Mouse (Mus musculus) lung, embryonic 14.5 days (tissue): Measurements from ENCODE around the gene Kif13a. TPM values are rescaled to one million over a fixed set of nuclear protein-coding genes. Genes with fewer than 3 reads are reported as not detected.

ENCODE experiments used
- ATAC-seq: fragments of 200-750 bp; cut with Nextera tagmentation; 2 replicates; pipeline ENCODE4 v1.8.0; 2017; ENCODE audit warnings: mild to moderate bottlenecking, moderate TSS enrichment, moderate library complexity; ENCODE audit not compliant: insufficient read depth
- DNase-seq: peaks from one replicate; pipeline ENCODE4 v3.0.0-alpha.2; 2015
- H3K27ac ChIP-seq: fragments of 300-500 bp; sonication (generic); 2 replicates; pipeline ENCODE4 v1.5.1; 2014; ENCODE audit warnings: low read depth, mild to moderate bottlenecking, moderate library complexity
- H3K27me3 ChIP-seq: fragments of 300-500 bp; sonication (generic); 2 replicates; pipeline ENCODE4 v1.6.1; 2014; ENCODE audit warnings: low read length, control low read depth; ENCODE audit not compliant: insufficient read depth
- H3K36me3 ChIP-seq: fragments of 300-500 bp; sonication (generic); 2 replicates; pipeline ENCODE4 v1.6.1; 2014; ENCODE audit warnings: control low read depth; ENCODE audit not compliant: insufficient read depth
- H3K4me1 ChIP-seq: fragments of 300-500 bp; sonication (generic); 2 replicates; pipeline ENCODE4 v1.6.1; 2014; ENCODE audit warnings: antibody characterized with exemption, control low read depth; ENCODE audit not compliant: insufficient read depth
- H3K4me2 ChIP-seq: fragments of 300-500 bp; sonication (generic); 2 replicates; pipeline ENCODE4 v1.6.1; 2014; ENCODE audit warnings: mild to moderate bottlenecking
- H3K4me3 ChIP-seq: fragments of 300-500 bp; sonication (generic); 2 replicates; pipeline ENCODE4 v1.5.1; 2014; ENCODE audit warnings: low read depth, low read length
- H3K9ac ChIP-seq: fragments of 300-500 bp; sonication (generic); 2 replicates; pipeline ENCODE4 v1.6.1; 2014
- H3K9me3 ChIP-seq: fragments of 300-500 bp; sonication (generic); 2 replicates; pipeline ENCODE4 v1.6.1; 2016; ENCODE audit warnings: low read depth, low read length, control low read depth
- CTCF ChIP-seq: IDR thresholded peaks from 2 replicates; pipeline ENCODE4 v1.5.1; 2016; ENCODE audit warnings: antibody characterized with exemption, low read depth
- WGBS: fragments of 180-500 bp; shearing (Covaris S2); extraction: QIAGEN DNeasy Blood & Tissue Kit; methylation state at CpG from one replicate; pipeline ENCODE4 v1.1.7; 2014; 5-methylcytosine and 5-hydroxymethylcytosine counted together
- polyA plus RNA-seq: library from polyadenylated mRNA; unstranded; fragments of >200 nt; fragmentation: Nextera tagmentation; extraction: Ambion mirVana; gene quantifications from 2 replicates; pipeline ENCODE4 v1.2.1, GENCODE M21; 2014

Gene Kif13a
- polyA plus RNA-seq, 1 experiment from 2014 or later: 40.4 TPM

- no peaks in the 10 kb centered on the region for H3K27me3 ChIP-seq
- H3K36me3 ChIP-seq: 0 out of 2 replicates have a peak, but pooled peaks cover 3% of the 10 kb centered on the region
- H3K9ac ChIP-seq: no peak overlapping the region
- no peak overlapping the region for H3K27ac ChIP-seq
- WGBS: 81% methylated on average over 2 of the region's 2 CpGs
- no peak for TF ChIP-seq CTCF
- H3K9me3 ChIP-seq: no peaks in the 10 kb centered on the region
- no peak overlapping the region for H3K4me2 ChIP-seq
- H3K4me3 ChIP-seq: no peak overlapping the region
- DNase-seq: no peak
- no peak for ATAC-seq
- peaks cover 16% of the 10 kb centered on the region; the same call in 1 of the 2 replicates for H3K4me1 ChIP-seq
These were observed 21.3 kb downstream of the Kif13a start for GRCm38 (mm10) chr13:46908387-46908786.

- DNase-seq: peak; percentile 44
- TF ChIP-seq CTCF: no peak
- WGBS: 61% methylated on average over 10 of the region's 10 CpGs
- H3K36me3 ChIP-seq: no peaks in the 10 kb centered on the region
- H3K4me3 ChIP-seq: no peak overlapping the region
- H3K27ac ChIP-seq: no peak overlapping the region
- H3K27me3 ChIP-seq: no peaks in the 10 kb centered on the region
- H3K4me2 ChIP-seq: no peak overlapping the region
- no peak overlapping the region for H3K9ac ChIP-seq
- H3K4me1 ChIP-seq: peaks cover 16% of the 10 kb centered on the region; the same call in 1 of the 2 replicates
- H3K9me3 ChIP-seq: no peaks in the 10 kb centered on the region
- ATAC-seq: no peak
These were observed 21.8 kb downstream of the Kif13a start for GRCm38 (mm10) chr13:46907861-46908260.

- H3K9ac ChIP-seq: no peak overlapping the region
- no peak for TF ChIP-seq CTCF
- no peak overlapping the region for H3K4me2 ChIP-seq
- no peaks in the 10 kb centered on the region for H3K27me3 ChIP-seq
- no peak for ATAC-seq
- 87% methylated on average over 4 of the region's 4 CpGs for WGBS
- DNase-seq: no peak
- 0 out of 2 replicates have a peak overlapping the region, but pooled peaks have one; percentile 18 for H3K27ac ChIP-seq
- peaks cover 15% of the 10 kb centered on the region; the same call in 1 of the 2 replicates for H3K4me1 ChIP-seq
- H3K36me3 ChIP-seq: no peaks in the 10 kb centered on the region
- H3K9me3 ChIP-seq: no peaks in the 10 kb centered on the region
- no peak overlapping the region for H3K4me3 ChIP-seq
These were observed 22.6 kb downstream of the Kif13a start for GRCm38 (mm10) chr13:46907115-46907514.

GRCm38 (mm10) chr13:46905971-46906370, 23.7 kb downstream of the Kif13a start:
- Histone ChIP-seq H3K27ac (no peak overlapping the region), H3K27me3 (no peaks in the 10 kb centered on the region), H3K4me2 (no peak overlapping the region), H3K9ac (no peak overlapping the region), H3K4me3 (no peak overlapping the region), H3K9me3 (no peaks in the 10 kb centered on the region), H3K36me3 (no peaks in the 10 kb centered on the region), H3K4me1 (peaks cover 6% of the 10 kb centered on the region; the same call in 1 of the 2 replicates)
- DNase-seq (no peak), ATAC-seq (no peak)
- 79% methylated on average over 5 of the region's 5 CpGs for WGBS
- TF ChIP-seq CTCF: no peak

GRCm38 (mm10) chr13:46904982-46905621, 24.6 kb downstream of the Kif13a start:
- Histone ChIP-seq H3K4me2 (no peak overlapping the region), H3K27ac (no peak overlapping the region), H3K27me3 (no peaks in the 10 kb centered on the region), H3K9me3 (no peaks in the 10 kb centered on the region), H3K9ac (no peak overlapping the region), H3K36me3 (no peaks in the 10 kb centered on the region), H3K4me1 (0 out of 2 replicates have a peak, but pooled peaks cover 3% of the 10 kb centered on the region), H3K4me3 (no peak overlapping the region)
- ATAC-seq (no peak), DNase-seq (no peak)
- TF ChIP-seq CTCF: no peak
- WGBS: 82% methylated on average over 14 of the region's 14 CpGs

GRCm38 (mm10) chr13:46902568-46903255, 27.0 kb downstream of the Kif13a start:
- H3K4me2 ChIP-seq: no peak overlapping the region
- no peaks in the 10 kb centered on the region; the same call in 1 of the 2 replicates for H3K4me1 ChIP-seq
- no peak overlapping the region for H3K9ac ChIP-seq
- peak; percentile 62 for TF ChIP-seq CTCF
- 53% methylated on average over 7 of the region's 7 CpGs for WGBS
- H3K4me3 ChIP-seq: no peak overlapping the region
- no peaks in the 10 kb centered on the region for H3K27me3 ChIP-seq
- peak overlapping the region; percentile 51 for H3K27ac ChIP-seq
- peak; percentile 72 for ATAC-seq
- peak; percentile 87 for DNase-seq
- no peaks in the 10 kb centered on the region for H3K36me3 ChIP-seq
- H3K9me3 ChIP-seq: no peaks in the 10 kb centered on the region

GRCm38 (mm10) chr13:46900870-46901555, 28.7 kb downstream of the Kif13a start:
- H3K27me3 ChIP-seq: no peaks in the 10 kb centered on the region
- no peaks in the 10 kb centered on the region; the same call in 1 of the 2 replicates for H3K4me1 ChIP-seq
- no peak for TF ChIP-seq CTCF
- WGBS: 79% methylated on average over 11 of the region's 11 CpGs
- H3K9me3 ChIP-seq: no peaks in the 10 kb centered on the region
- H3K9ac ChIP-seq: no peak overlapping the region
- H3K4me3 ChIP-seq: no peak overlapping the region
- ATAC-seq: no peak
- no peak overlapping the region for H3K27ac ChIP-seq
- no peaks in the 10 kb centered on the region for H3K36me3 ChIP-seq
- no peak for DNase-seq
- H3K4me2 ChIP-seq: no peak overlapping the region
